Mouse (Mus musculus): ENCODE results near the gene Il6ra. TPM values are rescaled to one million over a fixed set of nuclear protein-coding genes. Genes with fewer than 3 reads are reported as not detected.
A peak's percentile ranks its signal among the peaks of the same experiment; 100 is the strongest.

Il6ra gene
- polyA plus RNA-seq, 1 experiment from 2014 or later = 3.6 TPM

GRCm38 (mm10) chr3:89862182-89862761 is 50.7 kb downstream of the Il6ra start:
- Histone ChIP-seq H3K9me3 (no peaks in the 10 kb centered on the region), H3K36me3 (0 out of 2 replicates have a peak, but pooled peaks cover 5% of the 10 kb centered on the region), H3K27me3 (no peaks in the 10 kb centered on the region), H3K4me3 (no peak overlapping the region), H3K4me2 (no peak overlapping the region), H3K27ac (no peak overlapping the region), H3K4me1 (peaks cover 13% of the 10 kb centered on the region), H3K9ac (no peak overlapping the region)
- no peak for ATAC-seq (ENCODE audit: borderline replicate concordance, extremely low read depth, low FRiP score, low TSS enrichment)
- WGBS = 67% methylated on average over 8 of the region's 8 CpGs

GRCm38 (mm10) chr3:89861070-89861469 is 51.9 kb downstream of the Il6ra start:
- H3K9ac ChIP-seq = no peak overlapping the region
- H3K27ac ChIP-seq = 0 out of 2 replicates have a peak overlapping the region, but pooled peaks have one; percentile 15
- WGBS = 25% methylated on average over 4 of the region's 4 CpGs
- H3K36me3 ChIP-seq = 0 out of 2 replicates have a peak, but pooled peaks cover 7% of the 10 kb centered on the region
- H3K4me1 ChIP-seq = peaks cover 13% of the 10 kb centered on the region
- no peak overlapping the region for H3K4me3 ChIP-seq
- no peaks in the 10 kb centered on the region for H3K9me3 ChIP-seq
- no peaks in the 10 kb centered on the region for H3K27me3 ChIP-seq
- peak; percentile 43; the same call in 1 of the 2 replicates for ATAC-seq (ENCODE audit: borderline replicate concordance, extremely low read depth, low FRiP score, low TSS enrichment)
- H3K4me2 ChIP-seq = no peak overlapping the region

GRCm38 (mm10) chr3:89860343-89860742 is 52.7 kb downstream of the Il6ra start:
- Histone ChIP-seq H3K27ac (no peak overlapping the region), H3K27me3 (no peaks in the 10 kb centered on the region), H3K4me3 (no peak overlapping the region), H3K4me2 (no peak overlapping the region), H3K9me3 (no peaks in the 10 kb centered on the region), H3K9ac (no peak overlapping the region), H3K36me3 (0 out of 2 replicates have a peak, but pooled peaks cover 7% of the 10 kb centered on the region), H3K4me1 (peaks cover 12% of the 10 kb centered on the region)
- no peak for ATAC-seq (ENCODE audit: borderline replicate concordance, extremely low read depth, low FRiP score, low TSS enrichment)
- WGBS = 74% methylated on average over 3 of the region's 3 CpGs

GRCm38 (mm10) chr3:89859936-89860335 is 53.1 kb downstream of the Il6ra start:
- 52% methylated on average over 3 of the region's 3 CpGs for WGBS
- peaks cover 9% of the 10 kb centered on the region for H3K4me1 ChIP-seq

GRCm38 (mm10) chr3:89858888-89859287 is 54.1 kb downstream of the Il6ra start:
- Histone ChIP-seq H3K36me3 (0 out of 2 replicates have a peak, but pooled peaks cover 7% of the 10 kb centered on the region), H3K27ac (no peak overlapping the region), H3K4me1 (peaks cover 11% of the 10 kb centered on the region), H3K9ac (no peak overlapping the region), H3K4me2 (no peak overlapping the region), H3K27me3 (no peaks in the 10 kb centered on the region), H3K9me3 (no peaks in the 10 kb centered on the region), H3K4me3 (no peak overlapping the region)
- ATAC-seq (ENCODE audit: borderline replicate concordance, extremely low read depth, low FRiP score, low TSS enrichment) = no peak
- WGBS = 72% methylated on average over 8 of the region's 8 CpGs

More at GRCm38 (mm10) chr3:89859936-89860335, 53.1 kb downstream of the Il6ra start:
- H3K9me3 ChIP-seq = no peaks in the 10 kb centered on the region
- no peak overlapping the region for H3K9ac ChIP-seq
- no peak overlapping the region for H3K27ac ChIP-seq
- H3K36me3 ChIP-seq = 0 out of 2 replicates have a peak, but pooled peaks cover 7% of the 10 kb centered on the region
- no peak for ATAC-seq (ENCODE audit: borderline replicate concordance, extremely low read depth, low FRiP score, low TSS enrichment)
- no peaks in the 10 kb centered on the region for H3K27me3 ChIP-seq
- H3K4me3 ChIP-seq = no peak overlapping the region
- no peak overlapping the region for H3K4me2 ChIP-seq

GRCm38 (mm10) chr3:89858123-89858522 is 54.9 kb downstream of the Il6ra start:
- no peak overlapping the region for H3K4me3 ChIP-seq
- WGBS = 10% methylated on average over 4 of the region's 4 CpGs
- no peak for ATAC-seq (ENCODE audit: borderline replicate concordance, extremely low read depth, low FRiP score, low TSS enrichment)
- no peak overlapping the region for H3K9ac ChIP-seq
- peaks cover 11% of the 10 kb centered on the region for H3K4me1 ChIP-seq
- no peaks in the 10 kb centered on the region for H3K27me3 ChIP-seq
- H3K36me3 ChIP-seq = 0 out of 2 replicates have a peak, but pooled peaks cover 7% of the 10 kb centered on the region
- no peaks in the 10 kb centered on the region for H3K9me3 ChIP-seq
- no peak overlapping the region for H3K4me2 ChIP-seq
- no peak overlapping the region for H3K27ac ChIP-seq

GRCm38 (mm10) chr3:89857353-89857752 is 55.6 kb downstream of the Il6ra start:
- H3K4me3 ChIP-seq = no peak overlapping the region
- WGBS = 84% methylated on average over 3 of the region's 3 CpGs
- H3K4me1 ChIP-seq = peaks cover 11% of the 10 kb centered on the region
- no peak for ATAC-seq (ENCODE audit: borderline replicate concordance, extremely low read depth, low FRiP score, low TSS enrichment)
- H3K4me2 ChIP-seq = no peak overlapping the region
- 0 out of 2 replicates have a peak, but pooled peaks cover 7% of the 10 kb centered on the region for H3K36me3 ChIP-seq
- no peaks in the 10 kb centered on the region for H3K9me3 ChIP-seq
- H3K9ac ChIP-seq = no peak overlapping the region
- H3K27ac ChIP-seq = no peak overlapping the region
- H3K27me3 ChIP-seq = no peaks in the 10 kb centered on the region

GRCm38 (mm10) chr3:89853752-89854151 is 59.2 kb downstream of the Il6ra start:
- H3K27ac ChIP-seq = peak overlapping the region; percentile 78
- no peak overlapping the region for H3K4me3 ChIP-seq
- WGBS = 50% methylated on average over 5 of the region's 5 CpGs
- ATAC-seq (ENCODE audit: borderline replicate concordance, extremely low read depth, low FRiP score, low TSS enrichment) = peak; percentile 59
- H3K9me3 ChIP-seq = no peaks in the 10 kb centered on the region
- 0 out of 2 replicates have a peak, but pooled peaks cover 7% of the 10 kb centered on the region for H3K36me3 ChIP-seq
- no peak overlapping the region for H3K4me2 ChIP-seq
- H3K9ac ChIP-seq = no peak overlapping the region
- no peaks in the 10 kb centered on the region for H3K27me3 ChIP-seq
- 0 out of 2 replicates have a peak, but pooled peaks cover 4% of the 10 kb centered on the region for H3K4me1 ChIP-seq

- Histone ChIP-seq H3K9me3 (no peaks in the 10 kb centered on the region), H3K4me2 (no peak overlapping the region), H3K9ac (no peak overlapping the region), H3K27ac (peak overlapping the region; percentile 70), H3K27me3 (no peaks in the 10 kb centered on the region), H3K36me3 (no peaks in the 10 kb centered on the region), H3K4me3 (no peak overlapping the region), H3K4me1 (peaks cover 16% of the 10 kb centered on the region)
- WGBS = 69% methylated on average over 6 of the region's 6 CpGs
- ATAC-seq (ENCODE audit: borderline replicate concordance, extremely low read depth, low FRiP score, low TSS enrichment) = no peak
These were observed 64.9 kb downstream of the Il6ra start for GRCm38 (mm10) chr3:89848083-89848482.

- H3K4me1 ChIP-seq = peaks cover 17% of the 10 kb centered on the region
- H3K27ac ChIP-seq = peak overlapping the region; percentile 70
- ATAC-seq (ENCODE audit: borderline replicate concordance, extremely low read depth, low FRiP score, low TSS enrichment) = peak; percentile 71
- H3K4me2 ChIP-seq = no peak overlapping the region
- H3K36me3 ChIP-seq = no peaks in the 10 kb centered on the region
- no peaks in the 10 kb centered on the region for H3K27me3 ChIP-seq
- H3K9ac ChIP-seq = no peak overlapping the region
- no peak overlapping the region for H3K4me3 ChIP-seq
- H3K9me3 ChIP-seq = no peaks in the 10 kb centered on the region
- WGBS = 49% methylated on average over 6 of the region's 6 CpGs
These were observed 65.4 kb downstream of the Il6ra start for GRCm38 (mm10) chr3:89847596-89847995.

- H3K4me3 ChIP-seq = no peak overlapping the region
- H3K27ac ChIP-seq = peak overlapping the region; percentile 70
- H3K36me3 ChIP-seq = no peaks in the 10 kb centered on the region
- H3K4me2 ChIP-seq = no peak overlapping the region
- H3K27me3 ChIP-seq = no peaks in the 10 kb centered on the region
- peaks cover 17% of the 10 kb centered on the region for H3K4me1 ChIP-seq
- H3K9ac ChIP-seq = no peak overlapping the region
- no peaks in the 10 kb centered on the region for H3K9me3 ChIP-seq
- no peak for ATAC-seq (ENCODE audit: borderline replicate concordance, extremely low read depth, low FRiP score, low TSS enrichment)
- WGBS = 78% methylated on average over 3 of the region's 3 CpGs
These were observed 65.9 kb downstream of the Il6ra start for GRCm38 (mm10) chr3:89847126-89847525.

GRCm38 (mm10) chr3:89845814-89846213 is 67.2 kb downstream of the Il6ra start:
- no peak overlapping the region for H3K4me2 ChIP-seq
- no peak for ATAC-seq (ENCODE audit: borderline replicate concordance, extremely low read depth, low FRiP score, low TSS enrichment)
- no peak overlapping the region for H3K27ac ChIP-seq
- H3K9ac ChIP-seq = no peak overlapping the region
- 69% methylated on average over 9 of the region's 9 CpGs for WGBS
- no peak overlapping the region for H3K4me3 ChIP-seq
- H3K36me3 ChIP-seq = no peaks in the 10 kb centered on the region
- no peaks in the 10 kb centered on the region for H3K27me3 ChIP-seq
- no peaks in the 10 kb centered on the region for H3K9me3 ChIP-seq
- peaks cover 17% of the 10 kb centered on the region for H3K4me1 ChIP-seq
